In genomic region chr5:140594846-140595245, GRCm38 (mm10) we compare ENCODE assay signal across 36 mouse cellular contexts. TPM values are rescaled to one million over a fixed set of nuclear protein-coding genes. Genes with fewer than 3 reads are reported as not detected.
DNase-seq lines count a peak whose midpoint lies in the region; ATAC-seq and TF ChIP-seq lines count a peak whose summit lies in the region.
"Had no signal": no experiment of that assay in that cellular context is flagged by ENCODE, and none has a peak within 500 bp of the region (broad histone marks: within the 10 kb centered on the region; RNA-seq: fewer than 3 reads in every experiment).

No protein-coding gene starts in this region.

- no peak overlapping the region for H3K4me3 ChIP-seq in hindbrain, embryonic 10.5 days
- no peak overlapping the region for H3K4me3 ChIP-seq in hindbrain, postnatal 0 days (ENCODE audit: low read length)
- H3K4me3 ChIP-seq in liver, embryonic 13.5 days (replicated peaks), result no peak overlapping the region
- H3K4me3 ChIP-seq: forebrain, embryonic 12.5 days; heart, embryonic 15.5 days; hindbrain, embryonic 12.5 days; limb, embryonic 10.5 days; limb, embryonic 15.5 days; lung, embryonic 15.5 days; midbrain, embryonic 13.5 days had no signal

- no peak for ATAC-seq in hindbrain, postnatal 0 days
- ATAC-seq in liver, embryonic 13.5 days (ENCODE audit: low read depth), result no peak
- 0 out of 2 replicates have a peak, but pooled peaks have one; percentile 18 for ATAC-seq in monocyte, adult 5-6 weeks (replicated peaks; ENCODE audit: insufficient number of reproducible peaks, low FRiP score, low TSS enrichment, poor library complexity, severe bottlenecking)
- ATAC-seq in megakaryocyte-erythroid progenitor cell, adult 5-6 weeks (replicated peaks; ENCODE audit: low FRiP score, low TSS enrichment, poor library complexity, severe bottlenecking), result no peak
- ATAC-seq: midbrain, embryonic 13.5 days; Patski had no signal

- H3K27me3 ChIP-seq in hindbrain, embryonic 10.5 days (ENCODE audit: insufficient read depth, poor library complexity, severe bottlenecking), result no peaks in the 10 kb centered on the region
- H3K27me3 ChIP-seq in hindbrain, postnatal 0 days (ENCODE audit: insufficient read depth, low read length), result no peaks in the 10 kb centered on the region
- peaks cover 5% of the 10 kb centered on the region for H3K27me3 ChIP-seq in liver, embryonic 13.5 days
- H3K27me3 ChIP-seq: forebrain, embryonic 12.5 days; limb, embryonic 15.5 days; lung, embryonic 15.5 days; midbrain, embryonic 13.5 days; Patski had no signal

- WGBS in hindbrain, embryonic 10.5 days, result 62% methylated on average over 5 of the region's 5 CpGs
- WGBS in hindbrain, postnatal 0 days, result 70% methylated on average over 5 of the region's 5 CpGs
- 48% methylated on average over 5 of the region's 5 CpGs for WGBS in liver, embryonic 13.5 days (ENCODE audit: insufficient replicate concordance)

- H3K4me1 ChIP-seq in hindbrain, embryonic 10.5 days (replicated peaks), result peaks cover 54% of the 10 kb centered on the region
- H3K4me1 ChIP-seq in hindbrain, postnatal 0 days (ENCODE audit: insufficient read depth, low read length), result no peaks in the 10 kb centered on the region
- H3K4me1 ChIP-seq in liver, embryonic 13.5 days (replicated peaks), result peaks cover 52% of the 10 kb centered on the region
- H3K4me1 ChIP-seq: midbrain, embryonic 13.5 days had no signal

- H3K27ac ChIP-seq in hindbrain, embryonic 10.5 days, result peak overlapping the region; percentile 59
- no peak overlapping the region for H3K27ac ChIP-seq in hindbrain, postnatal 0 days
- H3K27ac ChIP-seq in liver, embryonic 13.5 days, result peak overlapping the region; percentile 95
- H3K27ac ChIP-seq: forebrain, embryonic 12.5 days; heart, embryonic 15.5 days; hindbrain, embryonic 12.5 days; limb, embryonic 10.5 days; limb, embryonic 15.5 days; lung, embryonic 15.5 days; midbrain, embryonic 13.5 days had no signal

- H3K4me2 ChIP-seq in hindbrain, postnatal 0 days (ENCODE audit: low read depth, low read length), result no peak overlapping the region
- peak overlapping the region; percentile 21; the same call in 1 of the 2 replicates for H3K4me2 ChIP-seq in liver, embryonic 13.5 days
- H3K4me2 ChIP-seq: forebrain, embryonic 12.5 days; heart, embryonic 15.5 days; hindbrain, embryonic 12.5 days; limb, embryonic 15.5 days; lung, embryonic 15.5 days; midbrain, embryonic 13.5 days had no signal

- H3K9ac ChIP-seq in hindbrain, postnatal 0 days (replicated peaks; ENCODE audit: low read length), result no peak overlapping the region
- peak overlapping the region; percentile 41; the same call in 1 of the 2 replicates for H3K9ac ChIP-seq in liver, embryonic 13.5 days
- H3K9ac ChIP-seq: forebrain, embryonic 12.5 days; heart, embryonic 15.5 days; hindbrain, embryonic 12.5 days; limb, embryonic 15.5 days; lung, embryonic 15.5 days; midbrain, embryonic 13.5 days had no signal

- H3K9me3 ChIP-seq in hindbrain, embryonic 10.5 days, result no peaks in the 10 kb centered on the region
- no peaks in the 10 kb centered on the region for H3K9me3 ChIP-seq in hindbrain, postnatal 0 days (ENCODE audit: low read length)
- no peaks in the 10 kb centered on the region for H3K9me3 ChIP-seq in liver, embryonic 13.5 days (replicated peaks)
- H3K9me3 ChIP-seq: forebrain, embryonic 12.5 days; heart, embryonic 15.5 days; hindbrain, embryonic 12.5 days; limb, embryonic 10.5 days; limb, embryonic 15.5 days; lung, embryonic 15.5 days; midbrain, embryonic 13.5 days had no signal

- no peaks in the 10 kb centered on the region for H3K36me3 ChIP-seq in hindbrain, embryonic 10.5 days
- no peaks in the 10 kb centered on the region for H3K36me3 ChIP-seq in hindbrain, postnatal 0 days (ENCODE audit: insufficient read depth, low read length)
- H3K36me3 ChIP-seq in liver, embryonic 13.5 days, result no peaks in the 10 kb centered on the region
- H3K36me3 ChIP-seq: forebrain, embryonic 12.5 days; heart, embryonic 15.5 days; hindbrain, embryonic 12.5 days; limb, embryonic 10.5 days; limb, embryonic 15.5 days; lung, embryonic 15.5 days; midbrain, embryonic 13.5 days had no signal

- no peak for DNase-seq in hindbrain, embryonic 10.5 days (ENCODE audit: low spot score)
- no peak for DNase-seq in hindbrain, postnatal 0 days (ENCODE audit: low spot score)
- peak; percentile 31 for DNase-seq in 416B (ENCODE audit: low read depth)
- no peak for DNase-seq in liver, embryonic 13.5 days
- DNase-seq in adrenal gland, adult 8-10 months, result no peak
- DNase-seq: adrenal gland, postnatal 25 days; cerebellum, adult 18-20 months; cerebellum, postnatal 10 days; gastrocnemius, postnatal 10 days; kidney, adult 11 months; kidney, postnatal 14 days; layer of hippocampus, adult 9-11 months; right cerebral cortex, postnatal 25 days; spleen, adult 18-20 months; thymus, adult 2 months had no signal

- no peak for TF ChIP-seq CTCF in hindbrain, postnatal 0 days (IDR thresholded peaks at IDR 0.05; ENCODE audit: low read depth)

RNA-seq across cellular contexts. Expression of gene Lfng, which starts 12.3 kb away (rescaled TPM):
- polyA plus RNA-seq in hindbrain, embryonic 10.5 days (2016; fragmentation: Nextera tagmentation; extraction: Ambion mirVana), result 40.9 and 51.2 TPM in 2 replicates
- total RNA-seq in hindbrain, postnatal 0 days (2014; rRNA removed), result 81.4 and 112 TPM in 2 replicates
- 29.7 and 35.1 TPM in 2 replicates for polyA plus RNA-seq in hindbrain, postnatal 0 days (2015; fragmentation: Nextera tagmentation; extraction: Ambion mirVana)
- polyA plus RNA-seq in liver, embryonic 13.5 days (2015; fragmentation: Nextera tagmentation; extraction: Ambion mirVana), result 7.6 and 8.0 TPM in 2 replicates
- total RNA-seq in monocyte, adult 5-6 weeks (2017), result 274 to 469 TPM (median 297 TPM) in 3 replicates
- total RNA-seq in adrenal gland, adult 8-10 months (2022), result 10 to 100 TPM; 11.6 to 18.9 (median 17.2) TPM
- total RNA-seq in megakaryocyte-erythroid progenitor cell, adult 5-6 weeks (2014; fragmentation: Nextera tagmentation), result 17.6 and 38.9 TPM in 2 replicates
- 21.3 and 22.9 TPM in 2 replicates for total RNA-seq in megakaryocyte-erythroid progenitor cell, adult 5-6 weeks (2017)

RNA-seq across cellular contexts. Expression of gene Grifin, which starts 30.0 kb away (rescaled TPM):
- not detected in 2 replicates for polyA plus RNA-seq in hindbrain, embryonic 10.5 days (2016; fragmentation: Nextera tagmentation; extraction: Ambion mirVana)
- total RNA-seq in hindbrain, postnatal 0 days (2014; rRNA removed), result not detected in 2 replicates
- polyA plus RNA-seq in hindbrain, postnatal 0 days (2015; fragmentation: Nextera tagmentation; extraction: Ambion mirVana), result 0.25 and 0.32 TPM in 2 replicates
- polyA plus RNA-seq in liver, embryonic 13.5 days (2015; fragmentation: Nextera tagmentation; extraction: Ambion mirVana), result 4.6 and 4.9 TPM in 2 replicates
- not detected in 3 replicates for total RNA-seq in monocyte, adult 5-6 weeks (2017)
- not detected for total RNA-seq in adrenal gland, adult 8-10 months (2022)
- not detected in 2 replicates for total RNA-seq in megakaryocyte-erythroid progenitor cell, adult 5-6 weeks (2014; fragmentation: Nextera tagmentation)
- total RNA-seq in megakaryocyte-erythroid progenitor cell, adult 5-6 weeks (2017), result not detected in 2 replicates
- total RNA-seq: adrenal gland, postnatal 25 days; common myeloid progenitor, adult 5-6 weeks; gastrocnemius, postnatal 10 days; heart, postnatal 25 days; left cerebral cortex, postnatal 10 days; megakaryocyte progenitor cell, adult 5-6 weeks; MEL; neutrophil, adult 5-6 weeks had no signal
- polyA plus RNA-seq: embryonic facial prominence, embryonic 14.5 days; forebrain, embryonic 12.5 days; gonadal fat pad, adult 2 months; heart, embryonic 15.5 days; hindbrain, embryonic 12.5 days; kidney, embryonic 14.5 days; limb, embryonic 10.5 days; limb, embryonic 15.5 days; lung, embryonic 15.5 days; midbrain, embryonic 13.5 days; neural tube, embryonic 11.5 days; urinary bladder, adult 2 months had no signal

RNA-seq across cellular contexts. Expression of gene Ttyh3, which starts 54.0 kb away (rescaled TPM):
- polyA plus RNA-seq in hindbrain, embryonic 10.5 days (2016; fragmentation: Nextera tagmentation; extraction: Ambion mirVana), result 32.1 and 52.5 TPM in 2 replicates
- 253 and 260 TPM in 2 replicates for total RNA-seq in hindbrain, postnatal 0 days (2014; rRNA removed)
- polyA plus RNA-seq in hindbrain, postnatal 0 days (2015; fragmentation: Nextera tagmentation; extraction: Ambion mirVana), result 53.5 and 60.3 TPM in 2 replicates
- polyA plus RNA-seq in liver, embryonic 13.5 days (2015; fragmentation: Nextera tagmentation; extraction: Ambion mirVana), result 4.8 and 4.9 TPM in 2 replicates
- total RNA-seq in monocyte, adult 5-6 weeks (2017), result 12.6 to 29.2 TPM (median 15.6 TPM) in 3 replicates
- total RNA-seq in adrenal gland, adult 8-10 months (2022), result 100 to 1,000 TPM in 1 of 4 experiments, 10 to 100 TPM in 3; 49.8 to 100 (median 77.4) TPM
- 26.7 and 32.2 TPM in 2 replicates for total RNA-seq in megakaryocyte-erythroid progenitor cell, adult 5-6 weeks (2014; fragmentation: Nextera tagmentation)
- 5.6 and 8.6 TPM in 2 replicates for total RNA-seq in megakaryocyte-erythroid progenitor cell, adult 5-6 weeks (2017)
